Mouse (Mus musculus): ENCODE measurements around the gene Tmtc1. TPM values are rescaled to one million over a fixed set of nuclear protein-coding genes. Genes with fewer than 3 reads are reported as not detected.

The Tmtc1 gene
- total RNA-seq, 1 experiment from 2014 or later: under 0.01 TPM

DNA sequence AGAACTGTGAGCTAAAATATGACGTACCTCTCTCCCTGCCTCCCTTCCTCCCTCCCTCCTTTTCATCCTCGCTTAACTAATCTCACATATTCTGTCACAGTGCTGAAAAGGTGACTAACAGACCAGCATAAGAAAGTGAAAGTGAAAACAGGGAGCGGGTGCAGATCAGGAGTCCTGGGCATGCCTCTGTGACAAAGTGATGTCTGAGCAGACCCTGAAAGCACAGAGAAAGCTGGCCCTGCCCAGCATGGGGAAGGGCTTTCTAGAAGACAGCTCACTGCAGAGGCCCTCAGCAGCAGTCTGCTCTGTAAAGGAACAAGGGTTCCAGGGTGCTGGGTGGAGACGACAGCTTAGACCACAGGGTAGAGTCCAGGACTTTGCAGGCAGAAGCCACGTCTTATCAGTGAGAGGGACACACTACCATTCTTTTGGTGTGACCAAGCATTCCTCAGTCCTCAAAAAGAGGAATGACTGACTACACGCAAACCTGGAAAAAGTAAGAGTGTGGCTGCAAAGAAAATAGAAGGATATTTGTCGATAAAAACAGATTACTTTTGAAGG, 7.7 kb downstream of the Tmtc1 start:
- peak; percentile 72 for ATAC-seq (replicated peaks; ENCODE audit: low read depth, poor library complexity, severe bottlenecking)

DNA sequence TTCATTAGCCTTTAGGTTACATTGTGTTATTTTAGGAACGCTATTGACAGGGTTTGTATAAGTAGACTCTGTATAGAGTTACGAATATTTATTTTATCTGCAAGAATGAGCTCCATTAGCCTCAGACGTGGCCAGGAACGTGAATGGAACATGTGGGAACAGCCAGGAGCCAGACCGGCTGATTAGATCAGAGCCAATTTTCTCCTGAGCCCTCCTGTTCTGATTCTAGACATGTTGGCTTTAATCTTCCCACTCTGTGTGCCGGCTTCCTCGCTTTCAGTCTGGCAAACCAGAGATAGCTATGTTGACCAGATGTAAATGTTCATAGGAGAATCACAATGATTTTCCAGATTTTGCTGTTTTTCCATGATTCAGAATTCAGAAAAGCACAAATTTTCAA, 22.6 kb downstream of the Tmtc1 start:
- no peak for ATAC-seq (replicated peaks; ENCODE audit: low read depth, poor library complexity, severe bottlenecking)

DNA sequence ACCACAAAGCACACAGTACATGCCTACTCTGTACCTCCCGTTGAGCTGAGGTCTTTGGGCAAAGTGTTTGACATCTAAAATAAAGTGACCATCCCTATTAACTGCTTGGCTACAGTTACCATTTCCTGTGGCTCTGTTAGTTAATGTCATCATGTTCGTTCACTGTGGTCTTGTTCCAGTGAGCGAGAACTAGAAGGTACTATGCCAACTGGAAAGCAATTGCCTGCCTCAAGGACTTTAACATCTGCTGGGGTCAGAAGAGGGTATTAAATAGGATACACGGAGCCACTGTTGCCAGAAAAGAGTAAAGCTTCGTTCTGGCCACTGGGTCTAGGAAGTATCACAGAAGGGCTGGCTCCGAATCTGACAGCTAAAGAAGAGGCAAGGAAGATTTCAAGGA, 23.8 kb downstream of the Tmtc1 start:
- ATAC-seq (replicated peaks; ENCODE audit: low read depth, poor library complexity, severe bottlenecking): no peak

DNA sequence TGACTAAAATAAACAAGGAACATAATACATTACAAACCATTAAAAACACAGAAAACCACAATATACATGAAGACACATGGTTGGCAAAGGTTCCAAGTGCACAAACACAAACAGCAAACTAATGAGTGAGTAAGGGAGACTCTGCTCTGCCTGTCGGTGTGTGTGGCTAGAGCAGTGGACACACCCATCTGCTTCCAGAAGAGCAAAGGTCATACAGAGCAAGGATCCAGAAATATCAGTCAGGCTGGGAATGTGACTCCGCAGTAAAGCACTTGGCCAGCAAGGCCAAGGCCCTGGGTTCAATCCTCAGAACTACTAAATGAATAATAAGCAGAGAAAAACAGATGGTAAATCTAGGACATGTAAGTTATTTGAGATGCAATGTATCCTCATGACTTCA, 27.6 kb downstream of the Tmtc1 start:
- no peak for ATAC-seq (replicated peaks; ENCODE audit: low read depth, poor library complexity, severe bottlenecking)

- peak; percentile 62 for ATAC-seq (replicated peaks; ENCODE audit: low read depth, poor library complexity, severe bottlenecking)
Measured at GRCm38 (mm10) chr6:148413638-148414037, 30.6 kb downstream of the Tmtc1 start.

DNA sequence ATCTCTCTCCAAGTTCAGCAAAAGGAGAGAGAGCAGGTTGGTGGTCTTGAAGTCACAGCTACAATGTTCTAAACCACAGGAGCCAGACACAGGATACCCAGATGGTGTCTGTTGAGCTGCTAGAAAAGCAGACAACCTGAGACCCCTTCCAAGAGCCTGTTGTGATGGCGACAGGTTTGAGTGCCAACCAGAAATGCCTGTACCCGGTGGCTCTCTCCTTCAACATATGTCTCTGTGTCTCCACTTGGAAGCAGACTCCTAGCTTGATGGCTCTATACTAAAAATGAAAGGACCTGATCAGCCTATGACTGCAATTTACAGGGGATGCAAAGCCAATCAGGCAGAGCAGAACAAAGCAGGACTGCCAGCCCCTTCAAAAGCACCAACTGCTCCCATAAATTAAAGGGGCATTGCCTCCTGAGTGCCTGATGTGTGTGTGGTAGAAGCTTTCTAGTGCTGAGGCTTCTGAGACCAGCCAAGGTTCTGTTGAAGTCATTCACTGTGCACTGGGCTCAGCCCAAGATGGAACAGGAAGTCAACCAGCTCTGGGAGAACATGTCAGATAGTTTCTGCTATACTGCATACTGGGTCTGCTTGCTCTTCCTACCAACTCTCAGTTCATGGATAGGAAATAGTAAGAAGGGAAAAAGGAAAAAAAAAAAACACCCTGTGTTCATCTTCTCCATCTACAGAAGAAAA, 37.2 kb downstream of the Tmtc1 start:
- no peak for ATAC-seq (replicated peaks; ENCODE audit: low read depth, poor library complexity, severe bottlenecking)

DNA sequence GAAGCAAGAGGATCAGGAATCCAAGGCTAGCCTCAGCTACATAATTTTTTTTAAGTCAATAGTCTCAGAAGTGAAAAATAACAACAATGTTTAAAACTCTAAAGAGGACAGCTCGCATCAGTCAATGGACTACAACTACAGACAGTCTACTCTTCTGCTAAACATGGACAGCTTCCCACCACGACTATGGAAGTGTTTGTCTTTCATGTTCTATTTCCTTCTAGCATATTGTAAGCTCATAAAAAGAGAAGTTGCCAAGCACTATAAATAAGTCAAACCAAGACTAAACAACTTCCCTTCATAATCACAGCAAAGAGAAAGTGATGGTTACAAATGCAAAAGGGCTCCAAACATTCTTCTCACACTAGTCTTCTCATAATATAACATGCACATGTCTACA, 38.6 kb downstream of the Tmtc1 start:
- peak; percentile 45 for ATAC-seq (replicated peaks; ENCODE audit: low read depth, poor library complexity, severe bottlenecking)

DNA sequence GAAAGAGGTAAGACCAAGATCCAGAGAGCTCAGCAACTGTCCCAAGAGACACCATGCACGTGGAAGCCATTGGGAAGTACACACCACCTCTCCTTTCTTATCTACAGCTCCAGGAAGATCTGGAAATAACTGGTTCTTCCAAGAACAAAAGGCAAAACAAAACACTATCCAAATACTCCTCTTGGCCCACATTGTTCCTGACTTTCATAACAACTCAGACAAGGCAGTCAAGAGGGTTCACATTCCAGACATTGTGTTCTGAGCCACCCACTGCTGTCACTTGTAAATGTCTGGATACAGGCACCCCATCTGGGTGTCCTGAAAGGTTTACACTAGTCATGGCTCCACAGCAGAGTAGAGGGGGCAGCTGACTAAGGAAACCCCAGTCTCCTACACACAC, 39.7 kb downstream of the Tmtc1 start:
- ATAC-seq (replicated peaks; ENCODE audit: low read depth, poor library complexity, severe bottlenecking): no peak

- ATAC-seq (replicated peaks; ENCODE audit: low read depth, poor library complexity, severe bottlenecking): no peak
Measured at GRCm38 (mm10) chr6:148403761-148404160, 40.4 kb downstream of the Tmtc1 start.

DNA sequence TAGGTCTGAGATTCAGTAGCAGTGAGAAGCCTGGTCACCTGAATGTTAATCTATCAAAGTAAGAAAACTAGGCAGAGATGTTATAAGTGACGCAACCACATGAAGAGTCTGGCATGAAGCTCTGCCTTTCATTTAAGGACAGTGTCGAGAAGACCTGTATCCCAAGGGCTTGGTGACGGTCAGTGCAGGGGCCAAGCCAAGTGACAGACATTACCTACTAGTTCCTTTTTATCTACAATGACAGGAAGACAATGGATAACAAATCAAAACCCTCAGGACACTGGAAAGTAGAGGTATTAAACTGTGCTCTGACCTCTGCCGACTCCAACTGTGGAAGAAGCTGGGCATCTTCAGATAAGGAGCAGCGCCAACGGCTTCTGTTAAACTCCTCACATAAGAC, 43.2 kb downstream of the Tmtc1 start:
- no peak for ATAC-seq (replicated peaks; ENCODE audit: low read depth, poor library complexity, severe bottlenecking)

DNA sequence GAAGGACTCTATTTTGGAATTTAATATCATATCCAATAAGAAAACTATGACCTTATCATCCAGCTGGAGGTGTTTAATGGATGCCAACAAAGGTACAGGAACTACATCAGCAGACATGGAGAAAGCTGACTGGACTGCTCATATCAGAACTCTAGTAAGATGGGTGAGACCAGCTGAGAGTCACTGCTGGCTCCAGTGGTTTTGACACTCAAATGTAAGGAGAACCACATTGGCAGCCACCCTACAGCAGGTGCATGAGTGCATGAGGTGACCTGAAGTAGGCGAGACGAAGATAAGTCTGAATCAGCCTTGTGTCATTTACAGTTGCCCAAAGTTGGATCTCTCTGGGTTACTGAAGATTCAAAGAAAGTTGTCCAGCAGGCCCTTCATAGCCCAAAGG, 44.6 kb downstream of the Tmtc1 start:
- no peak for ATAC-seq (replicated peaks; ENCODE audit: low read depth, poor library complexity, severe bottlenecking)

- no peak for ATAC-seq (replicated peaks; ENCODE audit: low read depth, poor library complexity, severe bottlenecking)
Measured at GRCm38 (mm10) chr6:148398888-148399287, 45.3 kb downstream of the Tmtc1 start.

GRCm38 (mm10) chr6:148397270-148397669, 46.9 kb downstream of the Tmtc1 start:
- ATAC-seq (replicated peaks; ENCODE audit: low read depth, poor library complexity, severe bottlenecking): no peak

DNA sequence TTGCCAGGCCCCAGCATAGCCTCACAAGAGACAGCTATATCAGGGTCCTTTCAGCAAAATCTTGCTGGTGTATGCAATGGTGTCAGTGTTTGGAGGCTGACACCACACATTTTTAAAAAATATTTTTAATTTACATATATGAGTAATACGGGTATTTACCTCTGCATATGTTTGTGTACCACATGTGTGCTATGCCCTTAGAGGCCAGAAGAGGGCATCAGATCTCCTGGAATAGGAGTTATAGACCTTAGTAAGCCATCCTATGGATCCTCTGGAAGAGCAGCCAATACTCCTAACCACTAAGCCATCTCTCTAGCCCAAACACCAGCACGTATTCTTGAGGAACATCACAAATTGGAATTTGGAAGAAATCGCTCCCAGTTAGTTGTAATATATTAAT, 48.9 kb downstream of the Tmtc1 start:
- ATAC-seq (replicated peaks; ENCODE audit: low read depth, poor library complexity, severe bottlenecking): no peak

GRCm38 (mm10) chr6:148394294-148394693, 49.9 kb downstream of the Tmtc1 start:
- no peak for ATAC-seq (replicated peaks; ENCODE audit: low read depth, poor library complexity, severe bottlenecking)

GRCm38 (mm10) chr6:148392147-148392546, 52.0 kb downstream of the Tmtc1 start:
- no peak for ATAC-seq (replicated peaks; ENCODE audit: low read depth, poor library complexity, severe bottlenecking)

DNA sequence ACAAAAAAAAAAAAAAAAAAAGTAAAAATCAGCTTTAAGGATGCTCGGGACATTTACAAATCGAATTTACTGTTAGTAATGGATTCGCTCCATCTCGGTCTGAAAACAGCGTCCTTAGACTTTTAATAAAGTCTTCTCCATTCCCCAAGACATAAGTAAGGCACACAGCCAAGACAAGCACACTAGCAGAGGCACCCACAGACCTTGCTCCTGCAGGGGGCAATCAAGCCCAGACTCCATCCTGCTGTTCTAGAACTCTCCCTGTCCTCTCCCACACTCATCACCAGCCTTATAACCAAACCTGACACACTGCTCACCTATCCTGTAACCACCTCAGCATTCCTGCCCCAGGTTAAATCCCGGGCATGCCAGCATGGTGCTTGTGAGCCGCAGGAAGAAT, 52.9 kb downstream of the Tmtc1 start:
- ATAC-seq (replicated peaks; ENCODE audit: low read depth, poor library complexity, severe bottlenecking): no peak

DNA sequence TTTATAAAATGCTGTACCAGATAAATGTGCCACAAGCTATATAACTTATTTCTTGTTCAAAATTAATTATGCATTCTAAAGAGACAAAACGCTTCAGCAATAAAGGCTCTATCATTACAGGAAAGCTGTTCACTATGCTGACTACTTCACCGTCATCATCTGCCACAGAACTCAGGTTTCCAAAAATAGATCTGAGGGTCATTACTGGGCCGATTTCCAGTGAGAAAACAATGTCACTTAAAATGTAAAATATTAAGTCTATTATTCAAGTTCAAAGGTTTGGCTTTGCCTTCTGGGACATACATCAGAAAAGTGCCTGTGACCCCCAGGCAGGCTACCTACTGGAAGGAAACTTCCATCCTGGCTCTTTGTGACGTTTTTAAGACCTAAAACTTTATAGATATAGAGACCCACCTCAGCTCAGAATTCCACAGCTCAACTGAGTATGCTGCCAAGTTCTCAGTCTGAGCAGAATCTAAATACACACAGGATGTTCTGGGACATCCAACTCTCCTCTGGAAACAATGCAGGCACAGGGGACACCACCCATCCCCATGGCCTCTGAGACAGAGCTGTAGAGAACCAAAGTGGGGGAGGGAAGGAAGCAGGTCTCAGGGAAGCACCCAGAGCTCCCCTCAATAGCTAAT, 53.4 kb downstream of the Tmtc1 start:
- ATAC-seq (replicated peaks; ENCODE audit: low read depth, poor library complexity, severe bottlenecking): no peak

DNA sequence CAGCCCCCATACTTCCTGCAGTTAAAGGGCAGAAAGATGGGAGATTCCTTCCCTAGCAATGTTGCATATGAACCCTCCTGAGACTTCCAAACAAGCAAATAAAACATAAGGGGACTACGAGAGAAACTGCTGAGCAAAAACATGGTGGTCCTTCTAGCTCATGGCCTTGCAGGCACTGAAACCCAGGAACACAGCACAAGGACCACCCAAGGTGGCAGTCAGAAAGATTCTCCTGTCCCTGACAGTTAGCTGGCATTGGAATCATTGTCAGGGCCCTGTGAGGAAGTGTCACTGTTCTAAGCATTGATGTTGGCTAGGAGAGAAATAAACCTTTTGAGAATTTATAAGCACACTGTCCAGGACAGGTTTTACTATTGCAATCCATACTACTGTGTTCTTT, 56.2 kb downstream of the Tmtc1 start:
- ATAC-seq (replicated peaks; ENCODE audit: low read depth, poor library complexity, severe bottlenecking): no peak

DNA sequence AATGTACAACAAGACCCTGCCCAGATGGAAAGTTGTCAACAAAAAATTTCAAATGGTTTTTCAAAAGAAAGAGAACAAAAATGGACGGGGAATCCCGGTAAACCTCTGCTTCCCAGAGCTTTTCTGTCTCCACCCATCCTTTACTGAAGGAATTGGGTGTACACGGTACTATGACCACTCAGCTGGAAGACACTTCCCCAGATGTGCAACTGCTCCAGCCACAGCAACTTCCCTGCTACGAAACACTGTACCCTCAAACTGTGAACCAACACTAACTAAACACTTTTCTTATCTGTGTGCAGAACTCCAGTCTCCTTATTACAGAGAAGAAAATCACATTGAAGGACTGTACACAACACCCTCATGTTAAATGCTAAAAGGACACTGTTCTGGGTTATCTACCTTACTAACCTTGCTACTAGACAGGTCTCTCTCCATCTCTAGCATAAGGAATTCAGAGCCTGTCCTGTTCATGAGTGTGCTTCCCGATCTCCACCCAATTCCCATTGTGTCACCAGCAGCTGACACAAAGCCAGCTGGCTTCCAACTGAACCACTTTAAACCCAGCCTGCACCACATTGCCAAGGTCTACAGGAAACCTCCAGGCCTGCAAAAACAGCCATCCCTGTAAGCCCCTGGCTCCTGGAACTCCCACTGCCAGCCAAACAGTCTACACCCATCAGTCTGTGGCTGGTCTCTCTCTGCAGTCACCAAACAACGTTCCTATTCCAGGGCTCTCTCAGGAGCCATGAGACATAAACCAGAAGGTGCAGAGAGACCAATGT, 59.9 kb downstream of the Tmtc1 start:
- no peak for ATAC-seq (replicated peaks; ENCODE audit: low read depth, poor library complexity, severe bottlenecking)
